Mouse (Mus musculus): ENCODE data around the gene Tsga13. TPM values are rescaled to one million over a fixed set of nuclear protein-coding genes. Genes with fewer than 3 reads are reported as not detected.

Tsga13 gene
- polyA plus RNA-seq (2017; shearing (Covaris generic)), result not detected

GRCm38 (mm10) chr6:30915473-30915872 is at the start of gene Tsga13:
Tsga13 (minus strand) TSS chr6:30915573.

GRCm38 (mm10) chr6:30958736-30959540 is 43.6 kb upstream of the Tsga13 start, which contains the start of gene Klf14:
Klf14 (minus strand) TSS chr6:30959078.

GRCm38 (mm10) chr6:30896195-30896985 is 19.0 kb downstream of the Tsga13 start, which contains the start of gene Copg2:
Copg2 (minus strand) TSS chr6:30896794.

Other genes with a start within 250 kb of the Tsga13 start
- 15.8 TPM for gene Cep41, start 221.8 kb downstream of the Tsga13 start, polyA plus RNA-seq (2017; shearing (Covaris generic))
- 10.2 TPM for gene Mest, start 192.0 kb downstream of the Tsga13 start, polyA plus RNA-seq (2017; shearing (Covaris generic))
- gene Copg2, start 18.8 kb downstream of the Tsga13 start, polyA plus RNA-seq (2017; shearing (Covaris generic)), result 29.2 TPM
- not detected for gene Klf14, start 43.5 kb upstream of the Tsga13 start, polyA plus RNA-seq (2017; shearing (Covaris generic))